Mouse (Mus musculus) left cerebral cortex, postnatal 4 days (tissue): ENCODE results near the gene March1. TPM values are rescaled to one million over a fixed set of nuclear protein-coding genes. Genes with fewer than 3 reads are reported as not detected.

Source experiments
- DNase-seq: peaks from one replicate; pipeline ENCODE4 v3.0.0-alpha.2; 2022
- intact Hi-C: fragments of 180-260 bp; cut with DNase I; formaldehyde crosslinking; loops from one replicate; pipeline ENCODE4 v1.15.1; 2025
- total RNA-seq, 2 experiments: library from RNA; stranded (reverse); gene quantifications; 2 replicates each; pipeline ENCODE4 v1.2.3; 2021

Gene March1
- total RNA-seq, 2 experiments from 2014 or later = 87.9 to 88.4 TPM

DNA sequence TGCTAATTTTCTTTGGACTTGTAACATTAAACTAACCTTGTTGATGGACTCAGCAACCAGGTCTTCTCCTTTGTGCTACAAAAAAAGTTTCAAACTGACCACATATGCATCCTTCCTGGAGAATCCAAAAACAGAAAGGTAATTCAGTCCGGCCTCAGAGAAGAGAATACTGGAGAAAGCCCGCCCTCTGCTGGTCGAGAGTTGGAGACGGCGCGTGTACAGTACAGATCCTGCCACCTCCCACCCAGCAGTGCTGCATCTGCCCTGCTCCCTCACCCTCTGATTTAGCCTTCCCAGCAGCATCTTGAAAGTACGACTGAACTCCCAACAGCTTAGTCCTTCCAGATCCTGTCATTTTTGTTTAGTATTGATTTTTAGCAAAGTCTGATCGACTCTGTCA is 878.0 kb downstream of the March1 start:
- DNase-seq = peak; percentile 81
- intact Hi-C loops = loop anchor here (5.0 kb wide), 2 partner anchors 912 to 1358 kb away; no protein-coding TSS in a partner anchor

GRCm38 (mm10) chr8:66496998-66497577 is 879.4 kb downstream of the March1 start:
- intact Hi-C loops = loop anchor here (5.0 kb wide), 2 partner anchors 910 to 1360 kb away; no protein-coding TSS in a partner anchor
- peak; percentile 10 for DNase-seq

GRCm38 (mm10) chr8:66503381-66503780 is 885.7 kb downstream of the March1 start:
- intact Hi-C loops = no loop called here
- DNase-seq = no peak

- intact Hi-C loops = no loop called here
- no peak for DNase-seq
Measured at GRCm38 (mm10) chr8:66511537-66511936, 893.8 kb downstream of the March1 start, which contains the start of gene Tktl2. Tktl2 (plus strand) TSS chr8:66511756.

- intact Hi-C loops = no loop called here
- no peak for DNase-seq
Measured at GRCm38 (mm10) chr8:66519149-66519548, 901.4 kb downstream of the March1 start.

DNA sequence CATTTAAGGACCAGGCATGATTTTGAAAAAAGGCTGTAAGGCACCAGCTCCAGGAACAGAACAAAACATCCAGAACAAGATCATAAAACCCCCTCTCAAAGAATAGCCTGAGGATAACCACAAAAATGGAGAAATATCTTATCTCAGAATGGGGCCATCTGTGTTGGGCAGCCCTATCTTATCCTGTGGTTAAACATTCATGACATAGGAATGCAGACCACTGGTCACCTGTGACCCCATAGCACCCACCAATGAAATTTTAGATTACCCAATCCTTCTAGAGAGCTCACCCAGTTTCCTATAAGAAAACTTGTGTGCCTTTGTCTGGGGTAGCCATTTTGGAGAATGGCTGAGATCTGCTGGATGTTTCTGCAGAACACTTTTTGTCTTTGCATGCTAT is 902.9 kb downstream of the March1 start:
- DNase-seq = no peak
- intact Hi-C loops = no loop called here
